Mouse (Mus musculus) adrenal gland, postnatal 4 days (tissue): Measurements from ENCODE around the gene Fam120a. TPM values are rescaled to one million over a fixed set of nuclear protein-coding genes. Genes with fewer than 3 reads are reported as not detected.

Experiments used
- DNase-seq, 2 experiments: peaks; one replicate each; pipeline ENCODE4 v3.0.0; 2021 to 2022; ENCODE audit warnings: low spot score in 2 of 2, mixed read lengths in 2 of 2
- total RNA-seq, 2 experiments: library from RNA; stranded (reverse); gene quantifications; 2 replicates each; pipeline ENCODE4 v1.2.3; 2021

Gene Fam120a
- total RNA-seq, 2 experiments from 2014 or later: 171 to 179 TPM

GRCm38 (mm10) chr13:48966851-48967821 lies 681 bp downstream of the Fam120a start:
- peak; percentile 29 to 30 for DNase-seq

- peak in 1 of 2 experiments; percentile 48 for DNase-seq
Observed at GRCm38 (mm10) chr13:48965559-48966525, 2.0 kb downstream of the Fam120a start.

GRCm38 (mm10) chr13:48964850-48965249 lies 3.0 kb downstream of the Fam120a start:
- no peak for DNase-seq

- no peak for DNase-seq
Observed at GRCm38 (mm10) chr13:48963111-48963510, 4.7 kb downstream of the Fam120a start.

- no peak for DNase-seq
Observed at GRCm38 (mm10) chr13:48962519-48962918, 5.3 kb downstream of the Fam120a start.

GRCm38 (mm10) chr13:48958608-48959007 lies 9.2 kb downstream of the Fam120a start:
- DNase-seq: no peak

GRCm38 (mm10) chr13:48954825-48955224 lies 13.0 kb downstream of the Fam120a start:
- DNase-seq: no peak

GRCm38 (mm10) chr13:48950600-48951241 lies 17.1 kb downstream of the Fam120a start:
- DNase-seq: no peak

GRCm38 (mm10) chr13:48948951-48949350 lies 18.9 kb downstream of the Fam120a start:
- DNase-seq: no peak

GRCm38 (mm10) chr13:48944571-48944970 lies 23.2 kb downstream of the Fam120a start:
- no peak for DNase-seq

- DNase-seq: no peak
Observed at GRCm38 (mm10) chr13:48942471-48942870, 25.3 kb downstream of the Fam120a start.

GRCm38 (mm10) chr13:48941773-48942172 lies 26.0 kb downstream of the Fam120a start:
- no peak for DNase-seq

- no peak for DNase-seq
Observed at GRCm38 (mm10) chr13:48934597-48934996, 33.2 kb downstream of the Fam120a start.

- DNase-seq: no peak
Observed at GRCm38 (mm10) chr13:48932692-48933091, 35.1 kb downstream of the Fam120a start.

GRCm38 (mm10) chr13:48931687-48932086 lies 36.1 kb downstream of the Fam120a start:
- no peak for DNase-seq

GRCm38 (mm10) chr13:48931232-48931631 lies 36.6 kb downstream of the Fam120a start:
- no peak for DNase-seq

- DNase-seq: no peak
Observed at GRCm38 (mm10) chr13:48929535-48930110, 38.2 kb downstream of the Fam120a start.

- DNase-seq: no peak
Observed at GRCm38 (mm10) chr13:48927609-48928008, 40.2 kb downstream of the Fam120a start.

GRCm38 (mm10) chr13:48922712-48923111 lies 45.1 kb downstream of the Fam120a start:
- DNase-seq: no peak

- DNase-seq: no peak
Observed at GRCm38 (mm10) chr13:48921256-48921655, 46.6 kb downstream of the Fam120a start.
